ENCODE assay signal across 11 mouse cellular contexts in genomic region chr4:33072526-33073161, GRCm38 (mm10). TPM values are rescaled to one million over a fixed set of nuclear protein-coding genes. Genes with fewer than 3 reads are reported as not detected.
DNase-seq lines count a peak whose midpoint lies in the region; ATAC-seq and TF ChIP-seq lines count a peak whose summit lies in the region.
"Had no signal": no experiment of that assay in that cellular context is flagged by ENCODE, and none has a peak within 500 bp of the region (broad histone marks: within the 10 kb centered on the region; RNA-seq: fewer than 3 reads in every experiment).

No protein-coding gene starts in this region.

- DNase-seq in hindbrain, postnatal 0 days (ENCODE audit: low spot score), result peak; percentile 32
- peak; percentile 85 for DNase-seq in induced T-regulatory cell, adult 2 months (ENCODE audit: low read depth)
- peak; percentile 85 for DNase-seq in thymus, postnatal 14 days
- DNase-seq in kidney, postnatal 4 days, result no peak
- DNase-seq in gastrocnemius, adult 2 months, result no peak

- no peak for TF ChIP-seq CTCF in hindbrain, postnatal 0 days (IDR thresholded peaks at IDR 0.05; ENCODE audit: low read depth)
- TF ChIP-seq CTCF in gastrocnemius, adult 2 months (IDR thresholded peaks at IDR 0.05), result no peak

- H3K4me3 ChIP-seq in hindbrain, postnatal 0 days (ENCODE audit: low read length), result no peak overlapping the region
- H3K4me3 ChIP-seq in hindbrain, embryonic 13.5 days, result no peak overlapping the region
- no peak overlapping the region for H3K4me3 ChIP-seq in midbrain, embryonic 16.5 days (ENCODE audit: low read depth, low read length)
- H3K4me3 ChIP-seq in gastrocnemius, adult 2 months, result no peak overlapping the region
- H3K4me3 ChIP-seq: heart, embryonic 15.5 days; limb, embryonic 12.5 days had no signal

- intact Hi-C loops in gastrocnemius, adult 2 months (cut with DNase I), result no loop called here

- no peaks in the 10 kb centered on the region for H3K9me3 ChIP-seq in hindbrain, postnatal 0 days (ENCODE audit: low read length)
- no peaks in the 10 kb centered on the region for H3K9me3 ChIP-seq in hindbrain, embryonic 13.5 days
- no peaks in the 10 kb centered on the region for H3K9me3 ChIP-seq in midbrain, embryonic 16.5 days (replicated peaks; ENCODE audit: control insufficient read depth, low read length, poor library complexity, severe bottlenecking)
- H3K9me3 ChIP-seq: heart, embryonic 15.5 days; limb, embryonic 12.5 days had no signal

- 37% methylated on average over 11 of the region's 11 CpGs for WGBS in hindbrain, postnatal 0 days
- 49% methylated on average over 11 of the region's 11 CpGs for WGBS in hindbrain, embryonic 13.5 days
- WGBS in midbrain, embryonic 16.5 days, result 18% methylated on average over 11 of the region's 11 CpGs

- H3K9ac ChIP-seq in hindbrain, postnatal 0 days (replicated peaks; ENCODE audit: low read length), result no peak overlapping the region
- no peak overlapping the region for H3K9ac ChIP-seq in hindbrain, embryonic 13.5 days
- H3K9ac ChIP-seq in midbrain, embryonic 16.5 days (ENCODE audit: low read depth, low read length), result no peak overlapping the region
- H3K9ac ChIP-seq: heart, embryonic 15.5 days; limb, embryonic 12.5 days had no signal

- H3K27ac ChIP-seq in hindbrain, postnatal 0 days, result no peak overlapping the region
- no peak overlapping the region for H3K27ac ChIP-seq in hindbrain, embryonic 13.5 days
- no peak overlapping the region for H3K27ac ChIP-seq in midbrain, embryonic 16.5 days (ENCODE audit: low read length)
- H3K27ac ChIP-seq in gastrocnemius, adult 2 months, result no peak overlapping the region
- H3K27ac ChIP-seq: heart, embryonic 15.5 days; limb, embryonic 12.5 days had no signal

- no peak for ATAC-seq in hindbrain, postnatal 0 days
- no peak for ATAC-seq in hindbrain, embryonic 13.5 days (ENCODE audit: low FRiP score)
- 0 out of 2 replicates have a peak, but pooled peaks have one; percentile 25 for ATAC-seq in midbrain, embryonic 16.5 days
- no peak for ATAC-seq in cerebellum, adult (ENCODE audit: insufficient number of reproducible peaks, low FRiP score, low TSS enrichment)

- no peak overlapping the region for H3K4me2 ChIP-seq in hindbrain, postnatal 0 days (ENCODE audit: low read depth, low read length)
- no peak overlapping the region for H3K4me2 ChIP-seq in hindbrain, embryonic 13.5 days
- H3K4me2 ChIP-seq in midbrain, embryonic 16.5 days (ENCODE audit: low read length), result no peak overlapping the region
- H3K4me2 ChIP-seq: heart, embryonic 15.5 days; limb, embryonic 12.5 days had no signal

- H3K4me1 ChIP-seq in hindbrain, postnatal 0 days (ENCODE audit: insufficient read depth, low read length), result no peaks in the 10 kb centered on the region
- H3K4me1 ChIP-seq in hindbrain, embryonic 13.5 days (replicated peaks), result no peaks in the 10 kb centered on the region; the same call in 1 of the 2 replicates
- no peaks in the 10 kb centered on the region for H3K4me1 ChIP-seq in midbrain, embryonic 16.5 days (ENCODE audit: control insufficient read depth, insufficient read depth, low read length)

- no peaks in the 10 kb centered on the region for H3K27me3 ChIP-seq in hindbrain, postnatal 0 days (ENCODE audit: insufficient read depth, low read length)
- no peaks in the 10 kb centered on the region for H3K27me3 ChIP-seq in hindbrain, embryonic 13.5 days
- no peaks in the 10 kb centered on the region for H3K27me3 ChIP-seq in midbrain, embryonic 16.5 days (ENCODE audit: control insufficient read depth, insufficient read depth, low read depth, low read length)
- H3K27me3 ChIP-seq: heart, embryonic 15.5 days; limb, embryonic 12.5 days had no signal

- no peaks in the 10 kb centered on the region for H3K36me3 ChIP-seq in hindbrain, postnatal 0 days (ENCODE audit: insufficient read depth, low read length)
- H3K36me3 ChIP-seq in hindbrain, embryonic 13.5 days, result no peaks in the 10 kb centered on the region
- H3K36me3 ChIP-seq in midbrain, embryonic 16.5 days (ENCODE audit: control insufficient read depth, insufficient read depth, low read length), result no peaks in the 10 kb centered on the region
- H3K36me3 ChIP-seq: heart, embryonic 15.5 days; limb, embryonic 12.5 days had no signal

RNA-seq across cellular contexts. Expression of gene Gabrr2, which starts 9.8 kb away (rescaled TPM):
- 0.37 and 5.0 TPM in 2 replicates for total RNA-seq in hindbrain, postnatal 0 days (2014; rRNA removed)
- polyA plus RNA-seq in hindbrain, postnatal 0 days (2015; fragmentation: Nextera tagmentation; extraction: Ambion mirVana), result 0.18 and 0.25 TPM in 2 replicates
- polyA plus RNA-seq in hindbrain, embryonic 13.5 days (2015; fragmentation: Nextera tagmentation; extraction: Ambion mirVana), result 0.62 and 1.3 TPM in 2 replicates
- 0.34 and 0.80 TPM in 2 replicates for polyA plus RNA-seq in midbrain, embryonic 16.5 days (2015; fragmentation: Nextera tagmentation; extraction: Ambion mirVana)
- total RNA-seq in gastrocnemius, adult 2 months (2021), result 1 to 10 TPM; 2.8 to 4.7 TPM

RNA-seq across cellular contexts. Expression of gene Ube2j1, which starts 41.4 kb away (rescaled TPM):
- total RNA-seq in hindbrain, postnatal 0 days (2014; rRNA removed), result 104 TPM in 2 replicates
- 67.5 and 71.5 TPM in 2 replicates for polyA plus RNA-seq in hindbrain, postnatal 0 days (2015; fragmentation: Nextera tagmentation; extraction: Ambion mirVana)
- 56.2 and 60.5 TPM in 2 replicates for polyA plus RNA-seq in hindbrain, embryonic 13.5 days (2015; fragmentation: Nextera tagmentation; extraction: Ambion mirVana)
- 63.2 and 66.4 TPM in 2 replicates for polyA plus RNA-seq in midbrain, embryonic 16.5 days (2015; fragmentation: Nextera tagmentation; extraction: Ambion mirVana)
- 10 to 100 TPM; 50.5 to 54.7 TPM for total RNA-seq in gastrocnemius, adult 2 months (2021)

RNA-seq across cellular contexts. Expression of gene Gabrr1, which starts 59.7 kb away (rescaled TPM):
- 0.21 TPM in 1 of 2 replicates, not detected in the other for total RNA-seq in hindbrain, postnatal 0 days (2014; rRNA removed)
- 0.37 and 0.61 TPM in 2 replicates for polyA plus RNA-seq in hindbrain, postnatal 0 days (2015; fragmentation: Nextera tagmentation; extraction: Ambion mirVana)
- polyA plus RNA-seq in hindbrain, embryonic 13.5 days (2015; fragmentation: Nextera tagmentation; extraction: Ambion mirVana), result 0.17 and 0.21 TPM in 2 replicates
- 0.67 and 0.82 TPM in 2 replicates for polyA plus RNA-seq in midbrain, embryonic 16.5 days (2015; fragmentation: Nextera tagmentation; extraction: Ambion mirVana)
- total RNA-seq in gastrocnemius, adult 2 months (2021), result under 1 TPM; 0.20 to 0.38 TPM
- polyA plus RNA-seq: embryonic facial prominence, embryonic 14.5 days; limb, embryonic 12.5 days had no signal

Comparison
In these comparisons a context has a peak if more than half of its experiments do, and no peak if none do; other contexts are left out.
1. DNase-seq: peak in hindbrain, postnatal 0 days (single experiment), induced T-regulatory cell, adult 2 months (single experiment) and thymus, postnatal 14 days (single experiment); none in kidney, postnatal 4 days (0 of 2) and gastrocnemius, adult 2 months (single experiment).